ENCODE assay signal across 28 mouse cellular contexts in the genomic region with DNA sequence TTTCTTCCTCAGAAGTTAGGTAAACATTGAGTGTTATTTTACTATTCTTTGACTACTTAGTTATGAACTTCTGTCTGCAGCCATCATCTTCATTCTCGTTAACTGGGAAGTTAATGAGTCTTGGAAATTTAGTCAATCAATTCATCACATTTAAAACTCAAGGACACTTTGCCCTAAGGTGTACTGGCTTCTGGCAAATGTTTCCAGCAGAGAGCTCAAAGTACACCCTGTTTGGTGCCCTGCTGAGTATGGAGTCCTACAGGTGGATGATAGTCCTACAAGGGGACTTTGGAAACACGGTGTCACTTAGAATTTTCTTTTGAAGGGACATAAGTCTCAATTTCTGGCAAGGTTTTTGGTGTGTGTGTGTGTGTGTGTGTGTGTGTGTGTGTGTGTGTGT. TPM values are rescaled to one million over a fixed set of nuclear protein-coding genes. Genes with fewer than 3 reads are reported as not detected.
DNase-seq lines count a peak whose midpoint lies in the region; ATAC-seq lines count a peak whose summit lies in the region.
"Had no signal": no experiment of that assay in that cellular context is flagged by ENCODE, and none has a peak within 500 bp of the region (broad histone marks: within the 10 kb centered on the region; RNA-seq: fewer than 3 reads in every experiment).

No protein-coding gene starts in this region.

- intact Hi-C loops in left cerebral cortex, postnatal 36 days (cut with DNase I): loop anchor here (5.0 kb wide), 1 partner anchor 54 kb away; no protein-coding TSS in a partner anchor

- peaks cover 16% of the 10 kb centered on the region for H3K4me1 ChIP-seq in kidney, embryonic 15.5 days

- no peaks in the 10 kb centered on the region for H3K36me3 ChIP-seq in kidney, embryonic 15.5 days
- H3K36me3 ChIP-seq: embryonic facial prominence, embryonic 10.5 days; embryonic facial prominence, embryonic 13.5 days; forebrain, embryonic 12.5 days; forebrain, embryonic 15.5 days; heart, embryonic 10.5 days; heart, embryonic 13.5 days; hindbrain, embryonic 13.5 days had no signal

- H3K27ac ChIP-seq in kidney, embryonic 15.5 days: no peak overlapping the region
- H3K27ac ChIP-seq: embryonic facial prominence, embryonic 10.5 days; embryonic facial prominence, embryonic 13.5 days; forebrain, embryonic 12.5 days; forebrain, embryonic 15.5 days; heart, embryonic 10.5 days; hindbrain, embryonic 13.5 days had no signal

- no peak overlapping the region for H3K4me3 ChIP-seq in kidney, embryonic 15.5 days (replicated peaks)
- H3K4me3 ChIP-seq: embryonic facial prominence, embryonic 10.5 days; embryonic facial prominence, embryonic 13.5 days; erythroblast, embryonic 14.5 days; forebrain, embryonic 12.5 days; forebrain, embryonic 15.5 days; heart, adult 2 months; heart, embryonic 10.5 days; heart, embryonic 13.5 days; hindbrain, embryonic 13.5 days had no signal

- no peak overlapping the region for H3K4me2 ChIP-seq in kidney, embryonic 15.5 days
- H3K4me2 ChIP-seq: embryonic facial prominence, embryonic 13.5 days; forebrain, embryonic 12.5 days; forebrain, embryonic 15.5 days; heart, embryonic 13.5 days; hindbrain, embryonic 13.5 days had no signal

- DNase-seq in kidney, adult 18-20 months: peak; percentile 35
- DNase-seq in kidney, adult 8-10 months: peak; percentile 56 to 83
- peak; percentile 90 for DNase-seq in kidney, adult 9 months
- peak; percentile 60 for DNase-seq in kidney, postnatal 14 days
- DNase-seq in left cerebral cortex, postnatal 36 days (ENCODE audit: low spot score in 2 of 2): no peak
- DNase-seq in layer of hippocampus, adult 9-10 months (ENCODE audit: low spot score): no peak
- DNase-seq in cerebellum, adult 11-12 months: no peak
- DNase-seq: adrenal gland, adult 2 months; adrenal gland, postnatal 14 days; cerebellum, adult 11 months; cerebellum, adult 8-10 months; cerebellum, postnatal 10 days; cerebellum, postnatal 36 days; embryo, embryonic 11 days; gastrocnemius, postnatal 25 days; heart, adult 2 months; heart, postnatal 14 days had no signal

- WGBS in kidney, embryonic 15.5 days: 66% methylated on average over 2 of the region's 2 CpGs

- H3K9ac ChIP-seq in kidney, embryonic 15.5 days: no peak overlapping the region
- H3K9ac ChIP-seq: embryonic facial prominence, embryonic 13.5 days; forebrain, embryonic 12.5 days; forebrain, embryonic 15.5 days; heart, embryonic 13.5 days; hindbrain, embryonic 13.5 days had no signal

- no peaks in the 10 kb centered on the region for H3K9me3 ChIP-seq in kidney, embryonic 15.5 days (replicated peaks)
- H3K9me3 ChIP-seq: embryonic facial prominence, embryonic 10.5 days; embryonic facial prominence, embryonic 13.5 days; forebrain, embryonic 12.5 days; forebrain, embryonic 15.5 days; heart, embryonic 10.5 days; heart, embryonic 13.5 days; hindbrain, embryonic 13.5 days had no signal

- no peaks in the 10 kb centered on the region for H3K27me3 ChIP-seq in kidney, embryonic 15.5 days
- H3K27me3 ChIP-seq: embryonic facial prominence, embryonic 13.5 days; forebrain, embryonic 12.5 days; forebrain, embryonic 15.5 days; heart, embryonic 13.5 days had no signal

- no peak for ATAC-seq in kidney, embryonic 15.5 days (replicated peaks; ENCODE audit: low FRiP score)
- ATAC-seq: CD4-positive, CD25-positive, alpha-beta regulatory T cell, adult 4 months; forebrain, embryonic 15.5 days had no signal

RNA-seq across cellular contexts. Expression of gene Lrrk2, which starts 1.8 kb away (rescaled TPM):
- 6.4 and 7.7 TPM in 2 replicates for polyA plus RNA-seq in kidney, embryonic 15.5 days (2015; fragmentation: Nextera tagmentation; extraction: Ambion mirVana)
- total RNA-seq in left cerebral cortex, postnatal 36 days (2021): 10 to 100 TPM; 37.2 to 43.8 TPM
- total RNA-seq: MEL had no signal
- polyA plus RNA-seq: erythroblast, embryonic 14.5 days had no signal

Comparison
In these comparisons a context has a peak if more than half of its experiments do, and no peak if none do; other contexts are left out.
1. DNase-seq: peak in kidney, adult 18-20 months (single experiment), kidney, adult 8-10 months (2 of 2), kidney, adult 9 months (single experiment) and kidney, postnatal 14 days (single experiment); none in left cerebral cortex, postnatal 36 days (0 of 2), layer of hippocampus, adult 9-10 months (single experiment) and cerebellum, adult 11-12 months (single experiment).